Mouse (Mus musculus) kidney, postnatal 0 days (tissue): ENCODE measurements around the gene Slc9a5. TPM values are rescaled to one million over a fixed set of nuclear protein-coding genes. Genes with fewer than 3 reads are reported as not detected.

ENCODE experiments used
- ATAC-seq: fragments of 200-750 bp; cut with Nextera tagmentation; replicated peaks from 2 replicates; pipeline ENCODE4 v1.8.0; 2017; ENCODE audit warnings: low read depth, moderate number of reproducible peaks, moderate TSS enrichment, moderate library complexity; ENCODE audit not compliant: low FRiP score
- DNase-seq: peaks from one replicate; pipeline ENCODE4 v3.0.0-alpha.2; 2016; ENCODE audit warnings: low spot score
- H3K27ac ChIP-seq: fragments of 300-500 bp; sonication (generic); 2 replicates; pipeline ENCODE4 v1.5.1; 2014; ENCODE audit warnings: mild to moderate bottlenecking
- H3K27me3 ChIP-seq: fragments of 300-500 bp; sonication (generic); 2 replicates; pipeline ENCODE4 v1.6.1; 2014; ENCODE audit warnings: low read length, mixed read lengths; ENCODE audit not compliant: insufficient read depth
- H3K36me3 ChIP-seq: fragments of 300-500 bp; sonication (generic); 2 replicates; pipeline ENCODE4 v1.6.1; 2014; ENCODE audit warnings: low read length, mixed read lengths; ENCODE audit not compliant: insufficient read depth
- H3K4me1 ChIP-seq: fragments of 300-500 bp; sonication (generic); replicated peaks from 2 replicates; pipeline ENCODE4 v1.6.1; 2014; ENCODE audit warnings: antibody characterized with exemption, low read length, mixed read lengths; ENCODE audit not compliant: insufficient read depth
- H3K4me2 ChIP-seq: fragments of 300-500 bp; sonication (generic); 2 replicates; pipeline ENCODE4 v1.6.1; 2014; ENCODE audit warnings: mild to moderate bottlenecking, low read length, moderate library complexity, mixed read lengths
- H3K4me3 ChIP-seq: fragments of 300-500 bp; sonication (generic); replicated peaks from 2 replicates; pipeline ENCODE4 v1.5.1; 2014; ENCODE audit warnings: low read depth, low read length
- H3K9ac ChIP-seq: fragments of 300-500 bp; sonication (generic); 2 replicates; pipeline ENCODE4 v1.6.1; 2014; ENCODE audit warnings: low read depth, low read length
- H3K9me3 ChIP-seq: fragments of 300-500 bp; sonication (generic); replicated peaks from 2 replicates; pipeline ENCODE4 v1.6.1; 2016; ENCODE audit warnings: low read length, inconsistent platforms, mixed read lengths
- CTCF ChIP-seq: IDR thresholded peaks from 2 replicates; pipeline ENCODE4 v1.5.1; 2016; ENCODE audit warnings: antibody characterized with exemption, low read depth, mild to moderate bottlenecking, moderate library complexity
- whole genome bisulfite sequencing: fragments of 180-500 bp; shearing (Covaris S2); extraction: QIAGEN DNeasy Blood & Tissue Kit; methylation state at CpG from one replicate; pipeline ENCODE4 v1.1.7; 2014; 5-methylcytosine and 5-hydroxymethylcytosine counted together
- polyA plus RNA-seq: library from polyadenylated mRNA; unstranded; fragments of >200 nt; fragmentation: Nextera tagmentation; extraction: Ambion mirVana; gene quantifications from 2 replicates; pipeline ENCODE4 v1.2.1, GENCODE M21; 2015

The Slc9a5 gene
- polyA plus RNA-seq, 1 experiment from 2014 or later = 1.3 TPM

DNA sequence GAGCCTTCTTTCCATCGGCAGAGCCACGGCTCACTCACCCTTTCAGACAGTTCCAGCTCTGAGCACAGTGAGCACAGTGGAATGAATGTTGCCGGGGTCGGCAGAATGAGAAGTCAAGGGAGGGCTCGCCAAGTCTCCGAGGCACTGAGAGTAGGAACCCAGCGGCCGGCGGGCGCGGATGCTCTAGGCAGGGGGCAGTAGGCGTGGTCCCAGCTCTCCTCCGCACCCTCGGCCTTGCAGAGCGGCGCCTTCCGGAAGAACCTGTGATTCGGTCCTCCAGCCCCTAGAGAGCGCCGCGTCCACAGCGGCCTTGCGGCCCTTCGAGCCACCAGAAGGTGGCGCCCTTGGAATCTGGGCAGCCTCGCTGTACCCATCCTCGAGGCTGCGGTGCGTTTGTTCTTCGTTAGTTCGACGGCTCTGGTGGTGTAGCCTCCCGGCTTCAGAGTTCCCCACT lies 25.9 kb downstream of the Slc9a5 start:
- ATAC-seq = peak; percentile 59
- no peak overlapping the region for H3K4me3 ChIP-seq
- H3K36me3 ChIP-seq = no peaks in the 10 kb centered on the region
- 36% methylated on average over 33 of the region's 33 CpGs for WGBS
- peak overlapping the region; percentile 50 for H3K4me2 ChIP-seq
- TF ChIP-seq CTCF = peak; percentile 68
- no peak overlapping the region for H3K27ac ChIP-seq
- peaks cover 11% of the 10 kb centered on the region; the same call in 1 of the 2 replicates for H3K4me1 ChIP-seq
- H3K9me3 ChIP-seq = no peaks in the 10 kb centered on the region
- peak; percentile 62 for DNase-seq
- H3K9ac ChIP-seq = no peak overlapping the region
- no peaks in the 10 kb centered on the region for H3K27me3 ChIP-seq

DNA sequence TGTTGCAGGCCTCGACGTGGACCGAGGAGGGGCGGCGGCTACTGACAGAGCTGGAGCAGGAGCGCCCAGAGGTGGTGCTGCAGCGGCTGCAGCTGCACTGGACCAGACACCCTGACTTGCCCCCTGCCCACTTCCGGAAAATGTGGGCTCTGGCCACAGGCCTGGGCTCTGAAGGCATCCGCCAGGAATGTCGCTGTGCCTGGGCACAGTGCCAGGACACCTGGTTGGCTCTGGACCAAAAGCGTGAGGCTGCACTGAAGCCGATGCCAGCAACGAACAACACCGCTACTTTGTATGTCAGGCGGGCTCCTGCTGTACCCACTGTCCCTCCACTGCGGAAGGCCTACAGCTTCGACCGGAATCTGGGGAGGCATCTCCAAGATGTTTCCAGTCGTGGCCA lies 30.0 kb downstream of the Slc9a5 start:
- Histone ChIP-seq H3K27ac (no peak overlapping the region), H3K4me1 (peaks cover 11% of the 10 kb centered on the region; the same call in 1 of the 2 replicates), H3K4me2 (no peak overlapping the region), H3K36me3 (no peaks in the 10 kb centered on the region), H3K9ac (no peak overlapping the region), H3K9me3 (no peaks in the 10 kb centered on the region), H3K27me3 (no peaks in the 10 kb centered on the region), H3K4me3 (no peak overlapping the region)
- WGBS = 50% methylated on average over 19 of the region's 19 CpGs
- peak; percentile 52; the same call in 1 of the 2 replicates for ATAC-seq
- TF ChIP-seq CTCF = no peak
- DNase-seq = peak; percentile 43

DNA sequence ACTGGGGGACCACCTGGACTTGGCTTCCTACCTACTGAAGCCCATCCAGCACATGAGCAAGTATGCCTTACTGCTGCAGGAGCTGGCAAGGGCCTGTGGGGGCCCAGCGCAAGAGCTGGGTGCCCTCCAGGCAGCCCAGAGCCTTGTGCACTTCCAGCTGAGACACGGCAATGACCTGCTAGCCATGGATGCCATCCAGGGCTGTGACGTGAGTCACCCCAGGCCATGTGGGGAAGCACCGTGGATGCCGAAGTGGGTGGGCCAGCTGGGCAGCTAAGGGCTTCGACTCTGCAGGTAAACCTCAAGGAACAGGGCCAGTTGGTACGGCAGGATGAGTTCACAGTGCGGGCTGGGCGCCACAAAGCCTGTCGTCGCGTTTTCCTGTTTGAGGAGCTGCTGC lies 31.7 kb downstream of the Slc9a5 start:
- H3K27me3 ChIP-seq = no peaks in the 10 kb centered on the region
- H3K36me3 ChIP-seq = no peaks in the 10 kb centered on the region
- H3K27ac ChIP-seq = no peak overlapping the region
- no peak overlapping the region for H3K4me3 ChIP-seq
- DNase-seq (no peak), ATAC-seq (no peak)
- WGBS = 81% methylated on average over 12 of the region's 12 CpGs
- H3K9me3 ChIP-seq = no peaks in the 10 kb centered on the region
- H3K9ac ChIP-seq = no peak overlapping the region
- peaks cover 11% of the 10 kb centered on the region; the same call in 1 of the 2 replicates for H3K4me1 ChIP-seq
- TF ChIP-seq CTCF = no peak
- H3K4me2 ChIP-seq = no peak overlapping the region

DNA sequence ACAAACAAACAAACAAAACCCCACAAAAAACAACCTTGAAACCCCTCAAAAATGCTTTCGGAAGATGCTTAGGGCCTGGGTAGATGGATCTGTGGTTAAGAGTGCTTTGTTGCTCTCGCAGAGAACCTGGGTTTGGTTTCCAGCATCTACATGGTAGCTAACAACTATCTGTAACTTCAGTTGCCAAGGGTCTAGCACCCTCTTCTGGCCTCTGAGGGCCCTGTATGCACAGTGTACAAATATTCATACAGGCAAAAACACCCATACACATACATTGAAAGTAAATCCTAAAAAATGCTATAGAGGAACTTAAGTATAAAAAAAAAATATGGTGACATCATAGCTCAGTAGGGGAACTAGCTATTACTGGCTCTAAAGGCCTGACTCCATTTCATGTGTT lies 35.4 kb downstream of the Slc9a5 start:
- Histone ChIP-seq H3K27ac (no peak overlapping the region), H3K9ac (no peak overlapping the region), H3K27me3 (no peaks in the 10 kb centered on the region), H3K36me3 (no peaks in the 10 kb centered on the region), H3K4me2 (no peak overlapping the region), H3K4me3 (no peak overlapping the region), H3K9me3 (no peaks in the 10 kb centered on the region), H3K4me1 (peaks cover 19% of the 10 kb centered on the region; the same call in 1 of the 2 replicates)
- no peak for ATAC-seq
- no peak for DNase-seq
- peak; percentile 9; the same call in 1 of the 2 replicates for TF ChIP-seq CTCF
- WGBS = 95% methylated on average over 2 of the region's 2 CpGs

GRCm38 (mm10) chr8:105387151-105387550 lies 38.5 kb downstream of the Slc9a5 start:
- ATAC-seq = no peak; the same call in 1 of the 2 replicates

GRCm38 (mm10) chr8:105389096-105389495 lies 40.5 kb downstream of the Slc9a5 start:
- Histone ChIP-seq H3K27me3 (no peaks in the 10 kb centered on the region), H3K4me3 (no peak overlapping the region), H3K9ac (no peak overlapping the region), H3K4me2 (no peak overlapping the region), H3K9me3 (no peaks in the 10 kb centered on the region), H3K4me1 (peaks cover 19% of the 10 kb centered on the region; the same call in 1 of the 2 replicates), H3K36me3 (no peaks in the 10 kb centered on the region), H3K27ac (no peak overlapping the region)
- 56% methylated on average over 6 of the region's 6 CpGs for WGBS
- ATAC-seq = no peak
- DNase-seq = no peak
- TF ChIP-seq CTCF = no peak

More at GRCm38 (mm10) chr8:105387151-105387550, 38.5 kb downstream of the Slc9a5 start:
- DNase-seq = peak; percentile 52
- no peaks in the 10 kb centered on the region for H3K27me3 ChIP-seq
- H3K9me3 ChIP-seq = no peaks in the 10 kb centered on the region
- H3K4me2 ChIP-seq = no peak overlapping the region
- 22% methylated on average over 1 of the region's 1 CpGs for WGBS
- TF ChIP-seq CTCF = no peak
- H3K4me3 ChIP-seq = no peak overlapping the region
- H3K36me3 ChIP-seq = no peaks in the 10 kb centered on the region
- no peak overlapping the region for H3K27ac ChIP-seq
- no peak overlapping the region for H3K9ac ChIP-seq
- H3K4me1 ChIP-seq = peaks cover 19% of the 10 kb centered on the region; the same call in 1 of the 2 replicates
